ENCODE assay signal across 26 mouse cellular contexts in the genomic region with DNA sequence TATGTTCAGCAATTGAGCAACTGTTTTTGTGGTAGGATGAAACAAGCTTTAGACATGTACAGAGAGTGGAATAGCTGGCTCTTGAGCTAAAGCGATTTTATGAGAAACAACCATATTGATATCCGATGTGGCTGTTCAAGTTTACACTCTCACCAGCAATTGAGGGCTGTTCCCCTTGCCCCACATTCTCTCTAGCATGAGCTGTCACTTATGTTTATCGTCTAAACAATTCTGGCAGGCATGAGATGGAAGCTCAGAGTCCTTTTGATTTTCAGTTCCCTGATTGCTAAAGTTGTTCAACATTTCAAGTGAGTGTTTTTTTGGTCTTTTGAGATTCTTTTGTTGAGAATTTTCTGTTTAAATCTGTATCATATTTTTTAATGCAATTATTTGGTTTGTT.
"Had no signal": no experiment of that assay in that cellular context is flagged by ENCODE, and none has a peak within 500 bp of the region (broad histone marks: within the 10 kb centered on the region; RNA-seq: fewer than 3 reads in every experiment).

No protein-coding gene starts in this region.

- H3K4me1 ChIP-seq: heart, embryonic 13.5 days; heart, embryonic 15.5 days; hindbrain, embryonic 13.5 days; hindbrain, embryonic 15.5 days; kidney, embryonic 15.5 days; limb, embryonic 13.5 days; limb, embryonic 15.5 days had no signal

- H3K36me3 ChIP-seq: heart, embryonic 13.5 days; heart, embryonic 15.5 days; hindbrain, embryonic 13.5 days; hindbrain, embryonic 15.5 days; kidney, embryonic 15.5 days; limb, embryonic 13.5 days; limb, embryonic 15.5 days had no signal

- H3K27me3 ChIP-seq: heart, embryonic 13.5 days; heart, embryonic 15.5 days; hindbrain, embryonic 13.5 days; hindbrain, embryonic 15.5 days; kidney, embryonic 15.5 days; limb, embryonic 13.5 days; limb, embryonic 15.5 days had no signal

- DNase-seq: gastrocnemius, postnatal 14 days; gastrocnemius, postnatal 36 days; heart, adult 11 months; heart, adult 2 months; heart, postnatal 14 days; heart, postnatal 36 days; kidney, adult 11 months; kidney, adult 2 months; kidney, adult 9 months; kidney, postnatal 14 days; kidney, postnatal 36 days; layer of hippocampus, adult 9-11 months; layer of hippocampus, postnatal 36 days; left cerebral cortex, postnatal 4 days had no signal

- H3K27ac ChIP-seq: heart, adult 2 months; heart, embryonic 13.5 days; heart, embryonic 15.5 days; hindbrain, embryonic 13.5 days; hindbrain, embryonic 15.5 days; hindbrain, postnatal 0 days; kidney, embryonic 15.5 days; kidney, postnatal 0 days; left cerebral cortex, adult 2 months; limb, embryonic 13.5 days; limb, embryonic 15.5 days had no signal

- H3K4me2 ChIP-seq: heart, embryonic 11.5 days; heart, embryonic 13.5 days; heart, embryonic 15.5 days; hindbrain, embryonic 13.5 days; hindbrain, embryonic 15.5 days; kidney, embryonic 15.5 days; limb, embryonic 13.5 days; limb, embryonic 15.5 days had no signal

- H3K9ac ChIP-seq: heart, embryonic 13.5 days; heart, embryonic 15.5 days; hindbrain, embryonic 13.5 days; hindbrain, embryonic 15.5 days; kidney, embryonic 15.5 days; limb, embryonic 13.5 days; limb, embryonic 15.5 days had no signal

- H3K9me3 ChIP-seq: heart, embryonic 13.5 days; heart, embryonic 15.5 days; hindbrain, embryonic 13.5 days; hindbrain, embryonic 15.5 days; kidney, embryonic 15.5 days; limb, embryonic 13.5 days; limb, embryonic 15.5 days had no signal

- ATAC-seq: hindbrain, postnatal 0 days; intestine, embryonic 16.5 days had no signal

- H3K4me3 ChIP-seq: heart, adult 2 months; heart, embryonic 13.5 days; heart, embryonic 15.5 days; hindbrain, embryonic 13.5 days; hindbrain, embryonic 15.5 days; kidney, embryonic 15.5 days; left cerebral cortex, adult 2 months; limb, embryonic 13.5 days; limb, embryonic 15.5 days had no signal
